Mouse (Mus musculus): ENCODE data around the gene Ccl4.

The Ccl4 gene

GRCm38 (mm10) chr11:83646356-83647149 lies 15.8 kb upstream of the Ccl4 start:
- TF ChIP-seq GATA4 (IDR thresholded peaks at IDR 0.05; ENCODE audit: insufficient replicate concordance, low read length), result no peak

- TF ChIP-seq GATA4 (IDR thresholded peaks at IDR 0.05; ENCODE audit: insufficient replicate concordance, low read length), result no peak
Measured at GRCm38 (mm10) chr11:83649305-83649841, 13.0 kb upstream of the Ccl4 start, which contains the start of gene Ccl3. Ccl3 (minus strand) TSS chr11:83649355.

GRCm38 (mm10) chr11:83654606-83655005 lies 7.8 kb upstream of the Ccl4 start:
- TF ChIP-seq GATA4 (IDR thresholded peaks at IDR 0.05; ENCODE audit: insufficient replicate concordance, low read length), result no peak

- no peak for TF ChIP-seq GATA4 (IDR thresholded peaks at IDR 0.05; ENCODE audit: insufficient replicate concordance, low read length)
Measured at GRCm38 (mm10) chr11:83657508-83657907, 4.9 kb upstream of the Ccl4 start.

GRCm38 (mm10) chr11:83658797-83659196 lies 3.6 kb upstream of the Ccl4 start:
- TF ChIP-seq GATA4 (IDR thresholded peaks at IDR 0.05; ENCODE audit: insufficient replicate concordance, low read length), result no peak

- no peak for TF ChIP-seq GATA4 (IDR thresholded peaks at IDR 0.05; ENCODE audit: insufficient replicate concordance, low read length)
Measured at GRCm38 (mm10) chr11:83663532-83663931, 1.1 kb downstream of the Ccl4 start.

- TF ChIP-seq GATA4 (IDR thresholded peaks at IDR 0.05; ENCODE audit: insufficient replicate concordance, low read length), result no peak
Measured at GRCm38 (mm10) chr11:83671743-83672142, 9.4 kb downstream of the Ccl4 start.

GRCm38 (mm10) chr11:83675665-83676064 lies 13.3 kb downstream of the Ccl4 start:
- TF ChIP-seq GATA4 (IDR thresholded peaks at IDR 0.05; ENCODE audit: insufficient replicate concordance, low read length), result no peak

GRCm38 (mm10) chr11:83689918-83690317 lies 27.5 kb downstream of the Ccl4 start:
- no peak for TF ChIP-seq GATA4 (IDR thresholded peaks at IDR 0.05; ENCODE audit: insufficient replicate concordance, low read length)

- no peak for TF ChIP-seq GATA4 (IDR thresholded peaks at IDR 0.05; ENCODE audit: insufficient replicate concordance, low read length)
Measured at GRCm38 (mm10) chr11:83692008-83692407, 29.6 kb downstream of the Ccl4 start.

GRCm38 (mm10) chr11:83703705-83704104 lies 41.3 kb downstream of the Ccl4 start, which contains the start of gene Wfdc17:
Wfdc17 (plus strand) TSS chr11:83703991.
- no peak for TF ChIP-seq GATA4 (IDR thresholded peaks at IDR 0.05; ENCODE audit: insufficient replicate concordance, low read length)

- TF ChIP-seq GATA4 (IDR thresholded peaks at IDR 0.05; ENCODE audit: insufficient replicate concordance, low read length), result no peak
Measured at GRCm38 (mm10) chr11:83708715-83709114, 46.3 kb downstream of the Ccl4 start, which contains the start of gene Wfdc18. Wfdc18 (plus strand) TSS chr11:83709015.

GRCm38 (mm10) chr11:83709683-83710082 lies 47.3 kb downstream of the Ccl4 start:
- TF ChIP-seq GATA4 (IDR thresholded peaks at IDR 0.05; ENCODE audit: insufficient replicate concordance, low read length), result no peak

- TF ChIP-seq GATA4 (IDR thresholded peaks at IDR 0.05; ENCODE audit: insufficient replicate concordance, low read length), result no peak
Measured at GRCm38 (mm10) chr11:83712671-83713070, 50.3 kb downstream of the Ccl4 start.

GRCm38 (mm10) chr11:83713925-83714324 lies 51.5 kb downstream of the Ccl4 start:
- TF ChIP-seq GATA4 (IDR thresholded peaks at IDR 0.05; ENCODE audit: insufficient replicate concordance, low read length), result no peak

Measured in liver, adult (tissue).